Mouse (Mus musculus) liver, postnatal 0 days (tissue): Measurements from ENCODE around the gene Il31. TPM values are rescaled to one million over a fixed set of nuclear protein-coding genes. Genes with fewer than 3 reads are reported as not detected.

Experiments
- ATAC-seq: fragments of 200-750 bp; cut with Nextera tagmentation; 2 replicates; pipeline ENCODE4 v1.8.0; 2017; ENCODE audit warnings: mild to moderate bottlenecking, moderate library complexity
- DNase-seq: peaks from one replicate; pipeline ENCODE4 v3.0.0-alpha.2; 2016
- H3K27ac ChIP-seq: fragments of 300-500 bp; sonication (generic); 2 replicates; pipeline ENCODE4 v1.5.1; 2014; ENCODE audit warnings: antibody characterized with exemption, moderate library complexity, mild to moderate bottlenecking, low read depth
- H3K27me3 ChIP-seq: fragments of 300-500 bp; sonication (generic); 2 replicates; pipeline ENCODE4 v1.6.1; 2014; ENCODE audit warnings: low read length, control low read depth, mixed read lengths; ENCODE audit not compliant: insufficient read depth
- H3K36me3 ChIP-seq: fragments of 300-500 bp; sonication (generic); replicated peaks from 2 replicates; pipeline ENCODE4 v1.6.1; 2014; ENCODE audit warnings: mild to moderate bottlenecking, control low read depth, low read length, moderate library complexity, mixed read lengths; ENCODE audit not compliant: insufficient read depth
- H3K4me1 ChIP-seq: fragments of 300-500 bp; sonication (generic); 2 replicates; pipeline ENCODE4 v1.6.1; 2014; ENCODE audit warnings: antibody characterized with exemption, mild to moderate bottlenecking, control low read depth; ENCODE audit not compliant: insufficient read depth
- H3K4me2 ChIP-seq: fragments of 300-500 bp; sonication (generic); 2 replicates; pipeline ENCODE4 v1.6.1; 2014; ENCODE audit warnings: low read depth, mild to moderate bottlenecking, low read length, moderate library complexity, mixed read lengths
- H3K4me3 ChIP-seq: fragments of 300-500 bp; sonication (generic); 2 replicates; pipeline ENCODE4 v1.5.1; 2014; ENCODE audit warnings: low read depth, low read length
- H3K9ac ChIP-seq: fragments of 300-500 bp; sonication (generic); replicated peaks from 2 replicates; pipeline ENCODE4 v1.6.1; 2014; ENCODE audit warnings: mild to moderate bottlenecking, moderate library complexity
- H3K9me3 ChIP-seq: fragments of 300-500 bp; sonication (generic); 2 replicates; pipeline ENCODE4 v1.6.1; 2016; ENCODE audit warnings: mild to moderate bottlenecking, control low read depth, low read length, mixed read lengths
- CTCF ChIP-seq: sonication (generic); IDR thresholded peaks from 2 replicates; pipeline ENCODE4 v1.5.1; 2016; ENCODE audit warnings: antibody characterized with exemption, low read depth
- EP300 ChIP-seq: IDR thresholded peaks from 2 replicates; pipeline ENCODE4 v1.6.1; 2016; ENCODE audit warnings: antibody characterized with exemption, low read depth, mild to moderate bottlenecking
- whole genome bisulfite sequencing: fragments of 180-500 bp; shearing (Covaris S2); extraction: QIAGEN DNeasy Blood & Tissue Kit; methylation state at CpG from one replicate; pipeline ENCODE4 v1.1.7; 2014; ENCODE audit not compliant: insufficient replicate concordance; 5-methylcytosine and 5-hydroxymethylcytosine counted together
- polyA plus RNA-seq: library from polyadenylated mRNA; unstranded; fragments of >200 nt; fragmentation: Nextera tagmentation; extraction: Ambion mirVana; gene quantifications from 2 replicates; pipeline ENCODE4 v1.2.1, GENCODE M21; 2015

Il31 gene
- polyA plus RNA-seq, 1 experiment from 2014 or later, result not detected

- Histone ChIP-seq H3K27ac (no peak within 1 kb of the TSS), H3K9ac (no peak within 1 kb of the TSS), H3K4me3 (no peak within 1 kb of the TSS), H3K4me1 (peaks cover 13% of the 10 kb centered on the region; the same call in 1 of the 2 replicates), H3K36me3 (peaks cover 2% of the 10 kb centered on the region; the same call in 1 of the 2 replicates), H3K4me2 (no peak within 1 kb of the TSS), H3K9me3 (no peaks in the 10 kb centered on the region), H3K27me3 (peaks cover 38% of the 10 kb centered on the region)
- 87% methylated on average over 5 of the region's 5 CpGs for WGBS
- TF ChIP-seq CTCF (no peak), EP300 (no peak)
- DNase-seq, result no peak
- ATAC-seq, result no peak
Measured at GRCm38 (mm10) chr5:123510160-123510559, 20.9 kb upstream of the Il31 start, which contains the start of gene B3gnt4. Gene B3gnt4 (plus strand): TSS chr5:123510460.

GRCm38 (mm10) chr5:123508921-123509320 lies 19.6 kb upstream of the Il31 start:
- ATAC-seq (no peak), DNase-seq (no peak)
- H3K36me3 ChIP-seq, result peaks cover 2% of the 10 kb centered on the region; the same call in 1 of the 2 replicates
- no peak overlapping the region for H3K9ac ChIP-seq
- no peak overlapping the region for H3K27ac ChIP-seq
- H3K4me1 ChIP-seq, result peaks cover 13% of the 10 kb centered on the region; the same call in 1 of the 2 replicates
- H3K4me2 ChIP-seq, result peak overlapping the region; percentile 88
- H3K9me3 ChIP-seq, result no peaks in the 10 kb centered on the region
- no peak for TF ChIP-seq CTCF
- no peak for TF ChIP-seq EP300
- peak overlapping the region; percentile 54 for H3K4me3 ChIP-seq
- 13% methylated on average over 12 of the region's 12 CpGs for WGBS
- H3K27me3 ChIP-seq, result peaks cover 42% of the 10 kb centered on the region

- peaks cover 13% of the 10 kb centered on the region; the same call in 1 of the 2 replicates for H3K4me1 ChIP-seq
- H3K4me2 ChIP-seq, result peak overlapping the region; percentile 88
- ATAC-seq, result peak; percentile 83
- TF ChIP-seq EP300, result no peak
- peak; percentile 23 for TF ChIP-seq CTCF
- peak overlapping the region; percentile 54 for H3K4me3 ChIP-seq
- H3K36me3 ChIP-seq, result peaks cover 2% of the 10 kb centered on the region; the same call in 1 of the 2 replicates
- H3K27me3 ChIP-seq, result peaks cover 42% of the 10 kb centered on the region
- H3K9me3 ChIP-seq, result no peaks in the 10 kb centered on the region
- H3K27ac ChIP-seq, result no peak overlapping the region
- 1% methylated on average over 59 of the region's 59 CpGs for WGBS
- peak; percentile 83 for DNase-seq
- no peak overlapping the region for H3K9ac ChIP-seq
Measured at GRCm38 (mm10) chr5:123507936-123508723, 18.8 kb upstream of the Il31 start.

- no peak overlapping the region for H3K4me3 ChIP-seq
- no peak overlapping the region for H3K27ac ChIP-seq
- TF ChIP-seq EP300, result no peak
- no peak for TF ChIP-seq CTCF
- DNase-seq (no peak), ATAC-seq (no peak)
- peaks cover 10% of the 10 kb centered on the region for H3K27me3 ChIP-seq
- H3K36me3 ChIP-seq, result no peaks in the 10 kb centered on the region
- H3K9ac ChIP-seq, result no peak overlapping the region
- H3K4me2 ChIP-seq, result no peak overlapping the region
- WGBS, result 58% methylated on average over 4 of the region's 4 CpGs
- no peaks in the 10 kb centered on the region for H3K9me3 ChIP-seq
- peaks cover 4% of the 10 kb centered on the region; the same call in 1 of the 2 replicates for H3K4me1 ChIP-seq
Measured at GRCm38 (mm10) chr5:123501973-123502372, 12.7 kb upstream of the Il31 start.

- DNase-seq, result no peak
Measured at GRCm38 (mm10) chr5:123499717-123500116, 10.4 kb upstream of the Il31 start.

GRCm38 (mm10) chr5:123489935-123490334 lies 646 bp upstream of the Il31 start:
- ATAC-seq, result no peak
- WGBS, result 42% methylated on average over 9 of the region's 9 CpGs

More at GRCm38 (mm10) chr5:123499717-123500116, 10.4 kb upstream of the Il31 start:
- Histone ChIP-seq H3K9ac (no peak overlapping the region), H3K4me2 (no peak overlapping the region), H3K4me1 (peaks cover 4% of the 10 kb centered on the region; the same call in 1 of the 2 replicates), H3K9me3 (no peaks in the 10 kb centered on the region), H3K36me3 (no peaks in the 10 kb centered on the region), H3K4me3 (no peak overlapping the region), H3K27me3 (no peaks in the 10 kb centered on the region; the same call in 1 of the 2 replicates), H3K27ac (no peak overlapping the region)
- no peak for ATAC-seq
- 34% methylated on average over 4 of the region's 4 CpGs for WGBS
- TF ChIP-seq CTCF (peak; percentile 59), EP300 (no peak)

More at GRCm38 (mm10) chr5:123489935-123490334, 646 bp upstream of the Il31 start:
- H3K36me3 ChIP-seq, result no peaks in the 10 kb centered on the region
- H3K4me3 ChIP-seq, result no peak overlapping the region
- TF ChIP-seq EP300 (no peak), CTCF (no peak)
- no peak overlapping the region for H3K9ac ChIP-seq
- H3K9me3 ChIP-seq, result no peaks in the 10 kb centered on the region
- no peak overlapping the region for H3K27ac ChIP-seq
- no peak overlapping the region for H3K4me2 ChIP-seq
- H3K27me3 ChIP-seq, result peaks cover 5% of the 10 kb centered on the region; the same call in 1 of the 2 replicates
- H3K4me1 ChIP-seq, result no peaks in the 10 kb centered on the region
- DNase-seq, result no peak
